Mouse (Mus musculus) CH12.LX (cell line): ENCODE data around the gene Elane. TPM values are rescaled to one million over a fixed set of nuclear protein-coding genes. Genes with fewer than 3 reads are reported as not detected.

Experiments used
- DNase-seq: peaks from one replicate; pipeline ENCODE4 v3.0.0-alpha.2; 2013; ENCODE audit errors: extremely low read depth
- H3K27ac ChIP-seq: 2 replicates; pipeline ENCODE4 v1.5.1; 2012; ENCODE audit warnings: low read depth, mild to moderate bottlenecking, control low read depth, moderate library complexity; ENCODE audit not compliant: insufficient read depth
- H3K27me3 ChIP-seq: replicated peaks from 2 replicates; pipeline ENCODE3; 2012; ENCODE audit warnings: inconsistent platforms
- H3K36me3 ChIP-seq, 2 experiments: replicated peaks in 1 of 2; 2 replicates each; pipeline versions ENCODE3 to v1.6.1; 2012; ENCODE audit warnings: inconsistent platforms in 1 of 2, low read length in 1 of 2, mild to moderate bottlenecking in 1 of 2, mixed read lengths in 1 of 2, moderate library complexity in 1 of 2; ENCODE audit not compliant: control insufficient read depth in 1 of 2, insufficient read depth in 1 of 2
- H3K4me1 ChIP-seq, 2 experiments: 2 replicates each; pipeline ENCODE4 v1.6.1; 2012; ENCODE audit warnings: inconsistent platforms in 1 of 2, moderate library complexity in 1 of 2; ENCODE audit not compliant: insufficient read depth in 2 of 2, control insufficient read depth in 1 of 2
- H3K4me2 ChIP-seq: 2 replicates; pipeline ENCODE4 v1.6.1; 2012; ENCODE audit warnings: low read depth, mild to moderate bottlenecking, control low read depth; ENCODE audit not compliant: poor library complexity, insufficient read depth, severe bottlenecking
- H3K4me3 ChIP-seq, 3 experiments: fragments of 150-350 bp in 1 of 3; sonication (generic) in 1 of 3; replicated peaks in 1 of 3; 2 replicates each; pipeline versions ENCODE3 to v1.5.1; 2011 to 2012; ENCODE audit warnings: low read depth in 2 of 3, low read length in 2 of 3, mild to moderate bottlenecking in 2 of 3, moderate library complexity in 2 of 3, control low read depth in 1 of 3, improper control_type of control experiment in 1 of 3, inconsistent platforms in 1 of 3, mixed read lengths in 1 of 3; ENCODE audit not compliant: poor library complexity in 1 of 3
- H3K79me2 ChIP-seq: replicated peaks from 2 replicates; pipeline ENCODE4 v1.6.1; 2012; ENCODE audit warnings: mild to moderate bottlenecking, moderate library complexity; ENCODE audit not compliant: control insufficient read depth, poor library complexity, insufficient read depth, severe bottlenecking; ENCODE audit errors: extremely low read depth
- H3K9ac ChIP-seq: 2 replicates; pipeline ENCODE4 v1.6.1; 2012; ENCODE audit warnings: low read depth, mild to moderate bottlenecking, control low read depth, moderate library complexity; ENCODE audit not compliant: insufficient read depth
- H3K9me3 ChIP-seq: replicated peaks from 2 replicates; pipeline ENCODE3; 2012; ENCODE audit warnings: low read length, inconsistent platforms, mixed read lengths
- CHD2 ChIP-seq: IDR thresholded peaks from 2 replicates; pipeline ENCODE4 v1.6.1; 2011; ENCODE audit warnings: low read length, improper control_type of control experiment
- GABPA ChIP-seq: IDR thresholded peaks from 2 replicates; pipeline ENCODE4 v1.6.1; 2012; ENCODE audit warnings: low read depth, low read length, improper control_type of control experiment, inconsistent platforms; ENCODE audit not compliant: insufficient replicate concordance
- IRF4 ChIP-seq: IDR thresholded peaks from 2 replicates; pipeline ENCODE4 v1.6.1; 2014; ENCODE audit warnings: low read depth, mild to moderate bottlenecking, inconsistent platforms, low read length, improper control_type of control experiment
- KAT2A ChIP-seq: IDR thresholded peaks from 2 replicates; pipeline ENCODE4 v1.6.1; 2012; ENCODE audit warnings: low read length, improper control_type of control experiment, inconsistent platforms; ENCODE audit not compliant: insufficient replicate concordance
- MAX ChIP-seq: IDR thresholded peaks from 2 replicates; pipeline ENCODE4 v1.6.1; 2011; ENCODE audit warnings: low read length, improper control_type of control experiment
- MEF2A ChIP-seq: IDR thresholded peaks from 2 replicates; pipeline ENCODE4 v1.6.1; 2014; ENCODE audit warnings: low read depth, mild to moderate bottlenecking, inconsistent platforms, low read length, improper control_type of control experiment, borderline replicate concordance
- MXI1 ChIP-seq: IDR thresholded peaks from 2 replicates; pipeline ENCODE4 v1.6.1; 2011; ENCODE audit warnings: mild to moderate bottlenecking, low read depth, low read length, improper control_type of control experiment
- NELFE ChIP-seq: IDR thresholded peaks from 2 replicates; pipeline ENCODE4 v1.6.1; 2011; ENCODE audit warnings: low read depth, low read length, improper control_type of control experiment
- POLR2A ChIP-seq: IDR thresholded peaks from 2 replicates; pipeline ENCODE4 v1.6.1; 2011; ENCODE audit warnings: low read depth, mild to moderate bottlenecking, improper control_type of control experiment, low read length
- POLR2AphosphoS2 ChIP-seq: IDR thresholded peaks from 2 replicates; pipeline ENCODE4 v1.6.1; 2011; ENCODE audit warnings: low read depth, low read length, improper control_type of control experiment
- TCF12 ChIP-seq: IDR thresholded peaks from 2 replicates; pipeline ENCODE4 v1.6.1; 2014; ENCODE audit warnings: low read depth, mild to moderate bottlenecking, inconsistent platforms, low read length, improper control_type of control experiment
- UBTF ChIP-seq: IDR thresholded peaks from 2 replicates; pipeline ENCODE4 v1.6.1; 2012; ENCODE audit warnings: low read depth, mild to moderate bottlenecking, inconsistent platforms, low read length, improper control_type of control experiment, moderate library complexity
- USF1 ChIP-seq: IDR thresholded peaks from 2 replicates; pipeline ENCODE4 v1.6.1; 2014; ENCODE audit warnings: low read depth, mild to moderate bottlenecking, inconsistent platforms, low read length, improper control_type of control experiment
- USF2 ChIP-seq: conservative IDR thresholded peaks from 2 replicates; pipeline ENCODE4 v1.6.1; 2011; ENCODE audit warnings: low read depth, low read length, improper control_type of control experiment
- ZKSCAN1 ChIP-seq: IDR thresholded peaks from 2 replicates; pipeline ENCODE4 v1.6.1; 2012; ENCODE audit warnings: low read depth, inconsistent platforms, low read length, improper control_type of control experiment, borderline replicate concordance
- dilution Hi-C: fragments of 300-500 bp; cut with MboI; formaldehyde crosslinking; loops from 2 replicates; pipeline ENCODE4 v1.14.3; 2020; ENCODE audit warnings: low sequenced_read_pairs; ENCODE audit not compliant: extremely low pct_unique_long_range_greater_than_20kb, extremely low pct_ligation_motif_present
- in situ Hi-C: fragments of 300-500 bp; cut with MboI; formaldehyde crosslinking; loops from 3 replicates; pipeline ENCODE4 v1.14.3; 2019; ENCODE audit warnings: low sequenced_read_pairs, low pct_ligation_motif_present, low pct_unique_long_range_greater_than_20kb, mixed read lengths
- polyA plus RNA-seq: library from polyadenylated mRNA; unstranded; fragments of >175 nt; gene quantifications from 2 replicates; pipeline ENCODE4 v1.2.1, GENCODE M21; 2012; ENCODE audit warnings: low read depth; ENCODE audit not compliant: insufficient read length
- total RNA-seq, 2 experiments: library from RNA; depleted of rRNA; stranded (reverse); fragments of 300-350 nt in 1 of 2; fragments of >200 nt in 1 of 2; gene quantifications; 2 replicates each; pipeline ENCODE4 v1.2.3; 2012 to 2014

Gene Elane
- total and polyA plus RNA-seq, 3 experiments: not detected

GRCm38 (mm10) chr10:79873715-79874289 lies 12.2 kb upstream of the Elane start:
- Histone ChIP-seq H3K4me3 (no peak overlapping the region), H3K79me2 (no peaks in the 10 kb centered on the region)
- in situ Hi-C loops: no loop called here
- no peak for TF ChIP-seq IRF4
- no peak for TF ChIP-seq USF1
- TF ChIP-seq GABPA: no peak
- TF ChIP-seq MEF2A: no peak
- no peak for TF ChIP-seq POLR2AphosphoS2
- TF ChIP-seq, all 38 proteins: peak for 0
- Histone ChIP-seq H3K36me3 (peaks cover 0 to 4% of the 10 kb centered on the region in 2 experiments), H3K9ac (no peak overlapping the region), H3K27ac (no peak overlapping the region), H3K9me3 (no peaks in the 10 kb centered on the region), H3K4me1 (peaks cover 10 to 23% of the 10 kb centered on the region in 2 experiments), H3K27me3 (no peaks in the 10 kb centered on the region), H3K4me2 (peak overlapping the region; percentile 59)
- DNase-seq: no peak
- dilution Hi-C loops: no loop called here

GRCm38 (mm10) chr10:79874290-79874862 lies 11.7 kb upstream of the Elane start, which contains the start of the genes Prtn3 and Plppr3:
Gene Prtn3 (plus strand): TSS chr10:79874476.
Gene Plppr3 (minus strand): TSS chr10:79874634.
- Histone ChIP-seq H3K4me2 (peak within 1 kb of the TSS; percentile 59), H3K27ac (no peak within 1 kb of the TSS), H3K36me3 (no peaks in the 10 kb centered on the region), H3K9me3 (no peaks in the 10 kb centered on the region), H3K4me3 (no peak within 1 kb of the TSS), H3K27me3 (no peaks in the 10 kb centered on the region), H3K4me1 (peaks cover 10 to 24% of the 10 kb centered on the region in 2 experiments), H3K79me2 (no peaks in the 10 kb centered on the region), H3K9ac (no peak within 1 kb of the TSS)
- TF ChIP-seq ZKSCAN1 (no peak), UBTF (no peak), GABPA (no peak), USF2 (no peak), POLR2AphosphoS2 (no peak)
- in situ Hi-C loops (no loop called here), dilution Hi-C loops (no loop called here)
- no peak for DNase-seq

- Histone ChIP-seq H3K4me3 (no peak overlapping the region), H3K4me2 (no peak overlapping the region; the same call in 1 of the 2 replicates), H3K27me3 (no peaks in the 10 kb centered on the region)
- dilution Hi-C loops: no loop called here
- peak; percentile 43 for DNase-seq
- 0 out of 2 replicates have a peak, but pooled peaks have one; percentile 28 for TF ChIP-seq MXI1
- peak; percentile 63 for TF ChIP-seq CHD2
- no peak for TF ChIP-seq POLR2A
- no peak for TF ChIP-seq TCF12
- TF ChIP-seq MAX: peak; percentile 46; the same call in 1 of the 2 replicates
- TF ChIP-seq NELFE: no peak
- TF ChIP-seq KAT2A: no peak
- TF ChIP-seq MEF2A: no peak
- TF ChIP-seq UBTF: no peak
- TF ChIP-seq, all 38 proteins: peak for 3
- H3K9ac ChIP-seq: no peak overlapping the region
- H3K9me3 ChIP-seq: no peaks in the 10 kb centered on the region
- no peaks in the 10 kb centered on the region for H3K36me3 ChIP-seq
- H3K4me1 ChIP-seq: peaks cover 20 to 40% of the 10 kb centered on the region in 2 experiments
- no peaks in the 10 kb centered on the region for H3K79me2 ChIP-seq
- in situ Hi-C loops: no loop called here
- H3K27ac ChIP-seq: no peak overlapping the region
These were observed 8.9 kb upstream of the Elane start for GRCm38 (mm10) chr10:79877174-79877573.
